Mouse (Mus musculus): ENCODE results near the gene Npl.

DNA sequence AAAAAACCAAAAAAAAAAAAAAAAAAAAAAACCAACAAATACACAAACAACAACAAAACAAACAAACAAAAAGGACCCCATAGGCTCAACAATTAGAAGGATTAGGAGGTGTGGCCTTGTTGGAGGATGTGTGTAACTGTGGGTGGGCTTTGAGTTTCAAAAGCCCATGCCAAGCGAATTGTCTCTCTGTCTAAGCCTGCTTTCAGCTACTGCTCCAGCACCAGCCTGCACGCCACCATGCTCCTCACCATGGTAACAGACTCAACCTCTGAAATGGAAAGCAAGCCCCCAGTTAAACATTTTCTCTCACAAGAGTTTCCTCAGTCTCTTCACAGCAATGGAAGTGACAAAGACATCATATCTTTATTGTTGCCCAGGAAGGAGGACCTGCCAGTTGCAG lies 43.8 kb upstream of the Npl start:
- TF ChIP-seq CTCF (IDR thresholded peaks at IDR 0.05; ENCODE audit: low read depth, low read length) (no peak), POLR2AphosphoS5 (IDR thresholded peaks at IDR 0.05; ENCODE audit: insufficient replicate concordance, low read depth, low read length) (no peak), GATA1 (IDR thresholded peaks at IDR 0.05; ENCODE audit: borderline replicate concordance, low read length) (no peak)

Data from G1E (cell line).